Mouse (Mus musculus) midbrain, embryonic 15.5 days (tissue): ENCODE data around the gene Lamc3. TPM values are rescaled to one million over a fixed set of nuclear protein-coding genes. Genes with fewer than 3 reads are reported as not detected.

Experiments used
- ATAC-seq: fragments of 200-750 bp; cut with Nextera tagmentation; replicated peaks from 2 replicates; pipeline ENCODE4 v1.8.0; 2017; ENCODE audit warnings: moderate TSS enrichment
- H3K27ac ChIP-seq: fragments of 300-500 bp; sonication (generic); 2 replicates; pipeline ENCODE4 v1.5.1; 2015; ENCODE audit warnings: mild to moderate bottlenecking, inconsistent platforms
- H3K27me3 ChIP-seq: fragments of 300-500 bp; sonication (generic); replicated peaks from 2 replicates; pipeline ENCODE4 v1.6.1; 2015; ENCODE audit warnings: inconsistent platforms
- H3K36me3 ChIP-seq: fragments of 300-500 bp; sonication (generic); replicated peaks from 2 replicates; pipeline ENCODE4 v1.6.1; 2015; ENCODE audit warnings: inconsistent platforms
- H3K4me1 ChIP-seq: fragments of 300-500 bp; sonication (generic); 2 replicates; pipeline ENCODE4 v1.6.1; 2015; ENCODE audit warnings: inconsistent platforms
- H3K4me2 ChIP-seq: fragments of 300-500 bp; sonication (generic); 2 replicates; pipeline ENCODE4 v1.6.1; 2015; ENCODE audit warnings: inconsistent platforms, mild to moderate bottlenecking, moderate library complexity
- H3K4me3 ChIP-seq: fragments of 300-500 bp; sonication (generic); 2 replicates; pipeline ENCODE4 v1.5.1; 2015; ENCODE audit warnings: mild to moderate bottlenecking, inconsistent platforms
- H3K9ac ChIP-seq: fragments of 300-500 bp; sonication (generic); 2 replicates; pipeline ENCODE4 v1.6.1; 2015; ENCODE audit warnings: mild to moderate bottlenecking, inconsistent platforms
- H3K9me3 ChIP-seq: fragments of 300-500 bp; sonication (generic); 2 replicates; pipeline ENCODE4 v1.6.1; 2016; ENCODE audit warnings: inconsistent platforms
- whole genome bisulfite sequencing: fragments of 180-500 bp; shearing (Covaris S2); methylation state at CpG from one replicate; pipeline ENCODE4 v1.1.7; 2015; ENCODE audit warnings: mixed read lengths; 5-methylcytosine and 5-hydroxymethylcytosine counted together
- polyA plus RNA-seq: library from polyadenylated mRNA; unstranded; fragments of >200 nt; fragmentation: Nextera tagmentation; extraction: Ambion mirVana; gene quantifications from 2 replicates; pipeline ENCODE4 v1.2.1, GENCODE M21; 2015

The Lamc3 gene
- polyA plus RNA-seq, 1 experiment from 2014 or later = 6.2 TPM

DNA sequence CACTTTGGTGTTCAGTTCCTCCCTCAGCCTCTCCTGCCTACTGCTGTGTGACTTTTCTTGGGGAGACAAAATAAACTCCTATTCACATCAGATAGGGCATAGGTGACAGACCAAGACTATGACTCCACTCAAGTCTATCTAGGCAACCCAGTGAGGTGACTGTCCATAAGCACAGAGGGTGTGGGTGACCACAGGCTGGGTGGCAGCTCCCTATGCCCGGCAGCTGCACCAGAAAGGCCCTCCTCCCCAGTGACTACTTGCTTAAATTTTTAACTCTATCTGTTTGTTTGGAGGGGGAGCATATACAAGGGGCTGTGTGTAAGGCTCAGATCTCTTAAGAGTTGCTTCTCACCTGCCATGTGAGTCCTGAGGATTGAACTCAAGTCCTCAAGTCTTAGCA lies 24.2 kb upstream of the Lamc3 start:
- Histone ChIP-seq H3K4me2 (no peak overlapping the region), H3K9me3 (no peaks in the 10 kb centered on the region), H3K27ac (no peak overlapping the region), H3K4me1 (peaks cover 32% of the 10 kb centered on the region), H3K36me3 (no peaks in the 10 kb centered on the region), H3K9ac (no peak overlapping the region), H3K27me3 (no peaks in the 10 kb centered on the region), H3K4me3 (no peak overlapping the region)
- WGBS = 76% methylated on average over 1 of the region's 1 CpGs
- ATAC-seq = no peak

DNA sequence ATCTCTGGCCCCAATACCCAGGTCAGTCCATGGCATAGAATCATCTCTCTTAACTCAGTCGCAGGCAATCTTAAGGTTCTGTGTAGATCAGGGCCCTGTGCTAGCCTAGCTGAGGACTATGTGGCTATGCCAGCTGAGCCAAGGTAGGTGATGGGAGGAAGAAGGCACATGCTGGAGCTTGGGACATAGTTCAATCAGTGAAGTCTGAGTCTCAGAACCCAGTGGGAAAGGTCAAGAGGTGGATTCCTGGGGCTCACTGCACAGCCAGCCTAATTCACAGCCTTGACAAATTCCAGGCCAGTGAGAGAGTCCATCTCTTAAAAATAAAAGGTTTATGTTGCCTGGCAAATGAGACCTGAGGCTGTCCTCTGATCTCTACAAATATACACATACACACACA lies 23.3 kb upstream of the Lamc3 start:
- peaks cover 24% of the 10 kb centered on the region for H3K4me1 ChIP-seq
- no peak overlapping the region for H3K27ac ChIP-seq
- no peak overlapping the region for H3K4me2 ChIP-seq
- 82% methylated on average over 1 of the region's 1 CpGs for WGBS
- no peaks in the 10 kb centered on the region for H3K27me3 ChIP-seq
- no peak for ATAC-seq
- H3K9ac ChIP-seq = no peak overlapping the region
- H3K4me3 ChIP-seq = no peak overlapping the region
- H3K9me3 ChIP-seq = no peaks in the 10 kb centered on the region
- H3K36me3 ChIP-seq = no peaks in the 10 kb centered on the region

DNA sequence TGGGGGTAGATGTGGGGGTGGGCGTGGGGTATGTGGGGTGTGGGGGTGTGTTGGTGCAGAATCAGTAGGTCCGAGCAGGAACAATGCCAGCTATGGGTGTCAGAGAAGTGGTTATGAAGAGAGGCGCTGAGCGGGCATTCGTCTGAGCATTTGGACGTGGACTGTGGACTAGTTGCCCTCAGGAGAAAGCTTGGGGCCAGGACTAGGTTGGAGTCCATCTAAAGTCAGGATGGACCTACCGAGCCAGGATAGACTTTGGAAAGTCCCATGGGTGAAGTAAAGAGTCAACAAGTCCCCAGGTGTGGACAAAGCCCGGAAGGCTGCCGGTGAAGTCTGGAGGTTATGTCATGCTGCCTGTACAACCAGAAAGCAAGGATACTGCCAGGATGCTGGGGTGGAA lies 22.2 kb upstream of the Lamc3 start:
- H3K4me3 ChIP-seq = no peak overlapping the region
- H3K4me1 ChIP-seq = peaks cover 13% of the 10 kb centered on the region
- no peak for ATAC-seq
- H3K36me3 ChIP-seq = no peaks in the 10 kb centered on the region
- no peaks in the 10 kb centered on the region for H3K9me3 ChIP-seq
- H3K4me2 ChIP-seq = no peak overlapping the region
- 89% methylated on average over 9 of the region's 9 CpGs for WGBS
- H3K27me3 ChIP-seq = no peaks in the 10 kb centered on the region
- no peak overlapping the region for H3K9ac ChIP-seq
- 0 out of 2 replicates have a peak overlapping the region, but pooled peaks have one; percentile 45 for H3K27ac ChIP-seq

DNA sequence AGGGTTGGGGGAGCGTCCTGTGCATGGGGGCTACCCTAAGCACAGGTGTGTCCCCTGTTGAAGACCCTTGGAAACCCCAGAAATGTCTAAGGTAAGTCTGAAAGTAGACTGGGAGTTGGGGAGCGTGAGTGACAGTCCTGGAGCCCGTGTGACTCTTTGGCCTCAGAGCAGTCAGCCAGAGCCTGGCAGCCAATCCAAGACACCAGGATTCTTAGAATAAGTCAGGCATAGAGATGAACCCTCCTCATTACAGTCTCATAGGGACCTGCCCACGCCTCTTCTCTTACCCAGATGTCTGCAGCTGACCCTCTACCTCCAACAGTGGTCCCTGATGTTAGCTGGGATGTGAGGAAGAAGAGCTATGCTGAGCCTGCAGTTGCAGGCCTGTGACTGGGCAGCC lies 21.8 kb upstream of the Lamc3 start:
- Histone ChIP-seq H3K36me3 (no peaks in the 10 kb centered on the region), H3K4me2 (no peak overlapping the region), H3K9me3 (no peaks in the 10 kb centered on the region), H3K27me3 (no peaks in the 10 kb centered on the region), H3K4me1 (peaks cover 9% of the 10 kb centered on the region), H3K9ac (no peak overlapping the region), H3K27ac (0 out of 2 replicates have a peak overlapping the region, but pooled peaks have one; percentile 45), H3K4me3 (no peak overlapping the region)
- WGBS = 70% methylated on average over 4 of the region's 4 CpGs
- ATAC-seq = no peak

- 22% methylated on average over 2 of the region's 2 CpGs for WGBS
- no peak overlapping the region for H3K4me2 ChIP-seq
- H3K4me1 ChIP-seq = peaks cover 9% of the 10 kb centered on the region
- no peaks in the 10 kb centered on the region for H3K27me3 ChIP-seq
- 0 out of 2 replicates have a peak overlapping the region, but pooled peaks have one; percentile 45 for H3K27ac ChIP-seq
- no peak overlapping the region for H3K4me3 ChIP-seq
- no peaks in the 10 kb centered on the region for H3K9me3 ChIP-seq
- ATAC-seq = no peak; the same call in 1 of the 2 replicates
- no peaks in the 10 kb centered on the region for H3K36me3 ChIP-seq
- no peak overlapping the region for H3K9ac ChIP-seq
Measured at GRCm38 (mm10) chr2:31865794-31866193, 21.3 kb upstream of the Lamc3 start.

DNA sequence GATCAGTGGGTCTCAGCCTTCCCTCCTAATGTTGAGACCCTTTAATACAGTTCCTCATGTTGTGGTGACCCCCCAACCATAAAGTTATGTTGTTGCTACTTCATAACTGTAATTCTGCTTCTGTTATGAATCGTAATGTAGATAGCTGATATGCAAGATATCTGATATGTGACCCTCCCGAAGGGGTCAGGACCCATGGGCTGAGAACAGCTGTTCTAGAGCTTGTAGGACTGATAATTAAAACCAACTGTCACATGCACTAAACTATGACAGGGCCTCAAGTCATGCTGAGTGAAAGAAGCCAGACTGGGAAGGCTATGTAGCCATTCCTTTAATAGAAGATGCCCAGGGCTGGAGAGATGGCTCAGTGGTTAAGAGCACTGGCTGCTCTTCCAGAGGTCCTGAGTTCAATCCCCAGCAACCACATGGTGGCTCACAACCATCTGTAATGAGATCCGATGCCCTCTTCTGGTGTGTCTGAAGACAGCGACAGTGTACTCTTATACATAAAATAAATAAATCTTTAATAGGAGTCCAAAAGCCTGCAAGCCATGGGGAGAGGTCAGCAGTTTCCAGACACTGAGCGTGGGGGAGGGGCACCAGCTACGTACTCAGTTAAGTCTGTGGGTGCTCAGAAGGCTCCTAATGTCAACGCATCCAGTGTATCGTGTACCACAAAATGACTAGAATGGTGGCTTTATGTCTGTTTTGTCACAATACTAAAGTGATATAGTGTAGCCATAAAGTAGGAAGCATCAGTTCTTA lies 19.1 kb upstream of the Lamc3 start:
- WGBS = 89% methylated on average over 8 of the region's 8 CpGs
- Histone ChIP-seq H3K27me3 (no peaks in the 10 kb centered on the region), H3K9me3 (no peaks in the 10 kb centered on the region), H3K4me1 (peaks cover 9% of the 10 kb centered on the region), H3K4me2 (no peak overlapping the region), H3K27ac (no peak overlapping the region), H3K36me3 (no peaks in the 10 kb centered on the region), H3K4me3 (no peak overlapping the region), H3K9ac (no peak overlapping the region)
- no peak for ATAC-seq

- H3K4me1 ChIP-seq = peaks cover 9% of the 10 kb centered on the region
- no peaks in the 10 kb centered on the region for H3K27me3 ChIP-seq
- no peak overlapping the region for H3K27ac ChIP-seq
- H3K9me3 ChIP-seq = no peaks in the 10 kb centered on the region
- ATAC-seq = no peak
- no peak overlapping the region for H3K9ac ChIP-seq
- no peak overlapping the region for H3K4me3 ChIP-seq
- H3K4me2 ChIP-seq = no peak overlapping the region
- no peaks in the 10 kb centered on the region for H3K36me3 ChIP-seq
- WGBS = 74% methylated on average over 10 of the region's 10 CpGs
Measured at GRCm38 (mm10) chr2:31868538-31869164, 18.4 kb upstream of the Lamc3 start.

- WGBS = 94% methylated on average over 5 of the region's 5 CpGs
- Histone ChIP-seq H3K4me1 (peaks cover 17% of the 10 kb centered on the region), H3K27ac (no peak overlapping the region), H3K9me3 (no peaks in the 10 kb centered on the region), H3K36me3 (no peaks in the 10 kb centered on the region), H3K4me3 (no peak overlapping the region), H3K9ac (no peak overlapping the region), H3K4me2 (no peak overlapping the region), H3K27me3 (no peaks in the 10 kb centered on the region)
- no peak for ATAC-seq
Measured at GRCm38 (mm10) chr2:31869692-31870091, 17.4 kb upstream of the Lamc3 start.

- Histone ChIP-seq H3K27ac (no peak overlapping the region), H3K9ac (no peak overlapping the region), H3K4me3 (no peak overlapping the region), H3K4me2 (no peak overlapping the region), H3K9me3 (no peaks in the 10 kb centered on the region), H3K27me3 (no peaks in the 10 kb centered on the region), H3K36me3 (no peaks in the 10 kb centered on the region), H3K4me1 (peaks cover 14% of the 10 kb centered on the region)
- 77% methylated on average over 3 of the region's 3 CpGs for WGBS
- ATAC-seq = no peak
Measured at GRCm38 (mm10) chr2:31870683-31871082, 16.4 kb upstream of the Lamc3 start.

- Histone ChIP-seq H3K4me3 (no peak overlapping the region), H3K4me2 (peak overlapping the region; percentile 26), H3K27me3 (no peaks in the 10 kb centered on the region), H3K4me1 (peaks cover 17% of the 10 kb centered on the region), H3K36me3 (no peaks in the 10 kb centered on the region), H3K9ac (no peak overlapping the region), H3K27ac (no peak overlapping the region), H3K9me3 (no peaks in the 10 kb centered on the region)
- 0 out of 2 replicates have a peak, but pooled peaks have one; percentile 49 for ATAC-seq
- WGBS = 38% methylated on average over 26 of the region's 26 CpGs
Measured at GRCm38 (mm10) chr2:31874290-31874855, 12.7 kb upstream of the Lamc3 start.

GRCm38 (mm10) chr2:31876446-31876845 lies 10.6 kb upstream of the Lamc3 start:
- Histone ChIP-seq H3K9ac (no peak overlapping the region), H3K27me3 (peaks cover 7% of the 10 kb centered on the region; the same call in 1 of the 2 replicates), H3K36me3 (no peaks in the 10 kb centered on the region), H3K4me1 (peaks cover 23% of the 10 kb centered on the region), H3K27ac (0 out of 2 replicates have a peak overlapping the region, but pooled peaks have one; percentile 17), H3K4me3 (no peak overlapping the region), H3K9me3 (no peaks in the 10 kb centered on the region), H3K4me2 (no peak overlapping the region)
- no peak for ATAC-seq
- WGBS = 17% methylated on average over 12 of the region's 12 CpGs

- H3K9ac ChIP-seq = no peak overlapping the region
- H3K27me3 ChIP-seq = peaks cover 23% of the 10 kb centered on the region; the same call in 1 of the 2 replicates
- no peak overlapping the region for H3K4me3 ChIP-seq
- H3K27ac ChIP-seq = no peak overlapping the region
- no peak for ATAC-seq
- H3K9me3 ChIP-seq = no peaks in the 10 kb centered on the region
- no peaks in the 10 kb centered on the region for H3K36me3 ChIP-seq
- peaks cover 29% of the 10 kb centered on the region for H3K4me1 ChIP-seq
- 79% methylated on average over 17 of the region's 17 CpGs for WGBS
- no peak overlapping the region for H3K4me2 ChIP-seq
Measured at GRCm38 (mm10) chr2:31878610-31879009, 8.5 kb upstream of the Lamc3 start.
